Mouse (Mus musculus) layer of hippocampus, adult 11-12 months (tissue): ENCODE data around the gene Immp2l.

Experiments used
- DNase-seq: peaks from one replicate; pipeline ENCODE4 v3.0.0; 2022; ENCODE audit warnings: low spot score

Immp2l gene

GRCm38 (mm10) chr12:41436206-41436985 is 412.5 kb downstream of the Immp2l start:
- DNase-seq: no peak

DNA sequence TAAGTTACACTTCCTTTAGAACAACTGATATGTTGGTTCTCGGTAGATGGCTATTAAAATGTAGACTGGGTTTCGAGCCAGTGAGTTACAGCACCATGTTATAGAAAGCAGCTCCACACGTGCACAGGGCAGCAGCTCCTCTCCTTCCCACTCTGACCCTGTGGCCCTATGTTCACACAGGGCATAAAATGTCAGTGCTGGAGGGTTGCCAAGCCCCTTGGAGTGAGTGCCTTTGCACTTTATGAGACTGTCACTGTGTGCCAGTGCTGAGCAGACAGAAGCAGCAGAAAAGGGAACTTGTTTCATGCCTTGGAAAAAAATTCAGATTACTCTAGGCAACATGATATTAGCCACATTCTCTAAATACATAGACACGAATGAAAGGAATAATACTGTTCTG is 414.6 kb downstream of the Immp2l start:
- DNase-seq: no peak

DNA sequence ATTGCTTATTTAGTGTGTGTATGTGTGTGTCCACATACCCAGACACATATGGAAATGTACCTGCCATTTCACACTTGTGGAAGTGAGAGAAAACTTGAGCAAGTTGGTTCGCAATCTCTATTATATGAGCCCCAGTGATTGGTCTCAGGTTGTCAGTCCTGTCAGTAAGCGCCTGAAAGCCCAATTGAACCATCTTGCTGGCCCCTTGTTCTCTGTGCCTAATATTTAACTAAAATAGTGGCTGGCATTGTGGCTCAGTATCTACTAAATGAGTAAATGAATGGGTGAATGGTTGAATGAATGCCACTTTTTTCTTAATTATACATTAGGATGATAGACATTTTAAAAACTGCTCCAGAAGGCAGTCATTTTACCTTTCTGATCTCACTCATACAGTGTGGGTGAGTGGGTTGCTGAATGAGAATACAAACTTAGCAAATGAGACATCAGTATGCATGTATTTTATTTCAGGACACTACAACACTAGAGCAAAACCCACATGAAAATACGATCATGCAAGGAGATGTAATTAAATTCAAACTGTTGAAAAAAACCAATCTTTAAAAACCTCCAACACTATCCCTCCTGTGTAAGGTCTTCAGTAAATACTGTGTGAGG is 444.6 kb downstream of the Immp2l start:
- DNase-seq: no peak

GRCm38 (mm10) chr12:41469096-41469801 is 445.4 kb downstream of the Immp2l start:
- DNase-seq: no peak

DNA sequence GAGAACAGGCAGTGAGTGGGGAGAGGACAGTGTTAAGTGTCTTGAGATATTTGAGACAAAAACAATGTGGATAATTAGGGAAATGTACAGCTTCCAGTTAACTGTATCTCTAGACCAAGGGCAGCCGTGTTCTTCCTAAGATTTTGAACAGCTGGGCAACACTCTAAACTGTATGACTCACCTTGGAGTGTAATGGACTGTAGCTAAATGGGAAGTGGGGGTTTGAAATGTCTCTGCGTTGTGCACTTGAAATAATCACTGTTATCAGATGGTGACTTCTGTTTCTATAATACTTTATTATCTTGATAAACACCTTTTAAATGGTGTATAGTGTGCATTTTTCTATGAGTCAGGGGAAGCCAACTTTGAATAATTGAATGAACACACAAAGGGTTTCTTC is 457.6 kb downstream of the Immp2l start:
- no peak for DNase-seq

DNA sequence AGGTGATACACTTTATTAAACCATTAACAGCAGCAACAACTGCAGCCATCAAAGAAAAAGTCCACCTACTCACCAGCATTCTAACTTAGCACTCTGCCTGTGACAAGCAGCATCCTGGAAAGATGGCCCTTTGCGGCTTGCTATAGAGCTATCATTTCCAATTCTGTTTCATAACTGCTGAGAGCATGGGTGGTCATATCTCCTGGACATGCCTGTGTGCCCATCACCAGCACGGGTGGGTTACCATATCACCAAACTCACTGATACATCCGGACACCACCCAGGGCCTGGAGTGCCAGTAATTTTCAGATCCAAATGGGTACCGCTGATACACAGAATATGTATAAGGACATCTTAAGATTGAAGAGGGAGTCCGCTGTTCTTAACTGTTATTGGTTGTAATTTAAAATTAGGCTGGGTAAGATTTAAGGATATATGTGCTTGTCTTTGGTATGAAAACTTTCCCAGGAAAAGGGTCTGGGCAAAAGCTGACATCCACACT is 459.3 kb downstream of the Immp2l start:
- peak; percentile 17 for DNase-seq

DNA sequence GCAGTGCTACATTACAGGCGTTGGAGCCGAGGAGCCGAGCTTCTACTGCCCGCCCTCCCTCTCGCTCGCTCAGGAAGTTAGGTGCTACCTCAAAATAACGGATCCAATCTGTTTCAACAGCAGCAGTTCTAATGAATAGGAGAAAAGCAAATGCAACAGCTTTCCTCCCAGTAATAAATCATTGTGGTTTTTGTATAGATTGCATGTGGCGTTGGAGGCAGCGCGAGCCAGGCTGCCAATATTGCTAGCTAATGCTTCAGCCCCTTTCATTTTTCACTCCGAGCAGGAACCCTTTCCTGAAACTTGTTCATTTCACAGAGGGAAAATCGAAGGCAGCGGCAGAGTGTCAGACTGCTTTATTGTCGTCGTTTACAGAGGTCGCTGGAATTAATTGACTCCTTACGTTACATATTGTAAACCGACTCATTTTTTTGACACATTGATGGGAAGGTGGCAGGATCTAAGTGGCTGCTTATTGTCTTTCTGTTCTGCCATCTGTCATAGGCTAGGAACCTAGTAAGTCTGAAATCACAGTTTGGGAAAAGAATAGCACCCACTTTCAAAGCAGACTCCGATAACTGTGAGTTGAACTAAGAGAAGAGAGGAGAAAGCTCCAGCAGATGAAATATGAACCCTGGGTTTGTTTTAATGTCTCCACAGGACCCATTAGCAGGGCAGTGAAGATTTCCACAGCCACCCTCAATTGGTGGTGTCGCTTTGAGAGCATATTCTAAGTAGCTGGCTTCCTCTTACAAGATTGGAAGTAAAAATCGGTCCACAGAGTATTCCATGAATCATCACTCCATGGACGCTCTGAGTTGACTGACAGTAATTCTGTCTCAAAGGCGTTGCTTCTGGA is 459.9 kb downstream of the Immp2l start:
- DNase-seq: peak; percentile 21

DNA sequence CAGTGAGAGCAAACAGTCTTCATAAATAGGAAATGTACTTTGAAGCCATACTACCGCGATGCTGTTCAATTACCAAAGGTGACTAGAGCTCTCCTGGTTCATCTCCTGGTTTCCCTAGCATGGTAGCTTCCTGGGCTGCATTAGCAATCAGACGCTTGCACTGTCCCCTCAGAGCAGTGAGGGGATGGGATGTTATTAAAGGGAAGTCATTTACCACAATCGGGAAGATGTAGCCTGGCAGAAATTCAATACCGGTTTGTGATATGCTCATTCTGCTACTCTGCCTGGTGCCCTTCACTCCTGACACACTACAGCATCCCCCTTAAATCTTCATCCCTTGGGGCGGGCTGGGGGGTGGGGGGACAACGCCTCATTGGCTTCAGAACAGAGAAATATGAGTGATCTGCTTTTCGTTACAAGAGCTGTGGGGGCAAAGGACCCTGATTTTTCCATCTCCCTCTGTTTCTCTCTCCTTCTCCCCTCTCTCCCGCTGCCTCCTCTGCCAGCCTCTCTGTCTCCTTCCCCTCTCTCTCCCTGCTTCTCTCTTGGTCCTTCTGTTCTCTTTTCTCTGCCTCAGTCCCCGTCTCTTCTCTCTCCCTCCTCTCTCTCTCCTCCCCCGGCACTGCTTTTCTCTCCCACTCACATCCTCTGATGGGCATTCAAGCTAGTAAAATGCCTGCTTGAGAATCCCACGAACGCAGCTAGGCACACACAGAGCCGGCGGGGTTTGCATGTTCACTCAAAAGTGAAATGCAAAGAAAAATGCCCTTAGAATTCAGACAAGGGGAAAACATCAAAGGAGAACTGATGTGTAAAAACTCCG is 461.0 kb downstream of the Immp2l start:
- peak; percentile 52 for DNase-seq

DNA sequence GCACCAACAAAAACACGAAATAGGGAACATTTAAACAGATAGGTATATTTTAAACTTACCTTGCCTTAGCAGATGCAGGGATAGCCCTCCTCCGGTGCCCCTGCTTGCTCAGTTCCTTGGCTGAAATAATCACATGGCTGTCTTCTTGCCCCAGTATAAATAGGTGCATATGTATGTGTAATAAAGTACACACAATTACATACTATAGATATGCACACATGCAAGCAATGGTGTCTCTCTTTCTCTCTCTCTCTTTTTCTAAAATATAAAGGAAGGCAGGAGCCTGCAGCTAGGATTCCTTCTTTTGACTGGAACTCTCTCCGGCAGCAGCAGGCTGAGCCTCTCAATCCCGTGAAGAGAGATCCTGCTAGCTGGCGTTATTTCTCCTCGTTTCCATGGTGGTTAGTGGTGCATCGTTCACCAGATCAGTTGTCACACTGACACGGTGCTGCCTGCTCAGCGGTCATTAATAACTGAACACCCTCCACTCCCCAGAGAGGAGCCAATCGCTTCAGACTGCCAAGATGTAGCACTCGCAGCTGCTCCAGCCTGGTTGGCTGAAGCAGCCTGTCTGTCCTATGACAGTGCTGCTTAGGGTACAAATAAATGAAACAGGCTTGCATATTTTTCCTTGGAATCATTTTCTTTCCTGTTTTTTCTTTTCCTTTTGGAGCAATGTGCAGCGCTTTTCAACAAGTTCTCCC is 461.8 kb downstream of the Immp2l start:
- peak; percentile 82 for DNase-seq

DNA sequence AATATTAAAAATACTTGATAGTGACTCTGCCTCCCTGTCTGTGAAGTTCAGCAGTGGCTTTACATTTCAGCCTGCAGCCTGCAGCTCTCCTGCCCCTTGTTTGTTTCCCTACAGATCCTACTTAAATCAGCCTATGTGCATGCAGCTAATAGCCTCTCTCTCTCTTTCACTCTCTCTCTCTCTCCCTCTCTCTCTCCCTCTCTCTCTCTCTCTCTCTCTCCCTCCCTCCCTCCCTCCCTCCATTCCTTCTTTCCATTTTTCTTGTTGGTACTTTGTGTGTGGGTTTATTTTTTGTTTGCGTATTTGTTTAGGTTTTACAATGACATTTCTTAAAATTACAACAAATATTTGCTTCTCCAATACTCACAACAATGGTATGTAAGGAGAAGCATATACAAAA is 462.4 kb downstream of the Immp2l start, which contains the start of gene Lrrn3:
Gene Lrrn3 (minus strand): TSS at position 101 of the 400 bp plus-strand sequence.
- DNase-seq: no peak

DNA sequence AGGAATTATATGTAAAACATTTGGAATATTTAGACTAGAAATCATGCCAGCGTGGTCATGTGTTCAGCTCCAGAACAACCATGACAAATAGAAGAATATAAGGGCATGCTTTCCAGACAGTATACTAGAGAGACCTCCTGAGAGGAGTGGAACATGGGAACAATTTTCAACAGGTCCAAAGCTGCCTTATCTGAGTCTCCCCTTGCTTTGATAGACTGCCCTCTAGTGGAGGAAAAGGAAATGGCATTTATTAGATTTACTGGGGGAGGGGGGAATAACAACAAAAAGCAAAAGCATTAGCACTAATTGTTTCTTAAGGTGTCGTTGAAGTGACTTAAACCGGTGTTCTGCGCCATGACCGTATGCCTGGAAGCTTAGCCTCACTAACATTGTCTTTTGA is 463.1 kb downstream of the Immp2l start:
- peak; percentile 52 for DNase-seq

- peak; percentile 27 for DNase-seq
These were observed 470.7 kb downstream of the Immp2l start for GRCm38 (mm10) chr12:41494620-41495019.

DNA sequence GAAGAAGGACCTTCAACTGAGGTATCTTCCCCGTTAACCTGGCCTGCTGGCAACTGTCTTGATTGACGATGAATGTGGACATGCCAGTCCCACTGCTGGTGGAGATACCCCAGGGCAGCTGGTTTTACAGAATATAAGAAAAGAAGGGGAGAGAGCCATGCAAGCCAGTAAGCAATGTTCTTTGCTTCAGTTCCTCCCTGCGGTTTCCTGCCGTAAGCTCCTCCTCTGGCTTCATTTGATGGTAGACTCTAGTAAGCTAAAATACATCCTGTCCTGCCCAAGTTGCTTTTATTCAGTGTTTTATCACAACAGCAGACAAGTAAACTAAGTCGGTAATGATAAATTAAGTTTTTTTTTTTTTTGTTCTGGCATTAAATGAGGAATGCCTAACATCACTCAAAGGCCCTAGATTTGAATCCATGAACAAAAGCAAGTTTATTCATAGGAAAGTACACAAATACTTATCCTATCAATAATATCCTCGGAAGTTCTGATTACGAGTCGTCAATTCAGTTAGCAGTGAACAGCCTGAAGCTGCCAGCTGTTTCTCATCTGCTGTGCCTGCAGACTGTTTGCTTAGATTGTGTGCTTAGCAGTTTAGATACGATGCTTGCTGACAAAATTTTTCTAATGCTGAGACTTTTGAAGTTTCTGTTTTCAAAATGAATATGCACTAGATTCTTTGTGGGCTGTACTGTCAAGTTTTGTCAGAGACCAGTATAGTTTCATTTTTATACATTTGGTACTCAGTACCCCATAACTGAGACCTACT is 476.3 kb downstream of the Immp2l start:
- DNase-seq: no peak

DNA sequence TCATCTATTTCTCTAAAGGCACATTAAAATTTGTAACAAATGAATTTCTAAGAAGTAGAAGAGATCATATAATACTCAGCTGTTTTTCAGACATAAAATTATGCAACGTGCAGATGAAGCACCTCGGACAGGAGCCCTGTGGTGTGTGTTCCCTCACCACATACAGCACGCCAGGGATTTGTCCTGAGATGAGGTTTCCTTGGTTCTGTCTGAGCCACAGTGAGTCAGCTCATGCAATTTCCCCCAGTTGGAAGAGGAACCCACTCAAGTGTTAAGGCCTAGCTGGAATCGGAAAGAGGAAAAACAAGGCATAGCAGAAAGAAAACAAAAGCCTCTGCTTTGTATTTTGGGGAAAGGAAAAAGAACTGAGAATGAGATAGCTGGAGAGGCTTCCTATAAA is 484.7 kb downstream of the Immp2l start:
- DNase-seq: no peak

DNA sequence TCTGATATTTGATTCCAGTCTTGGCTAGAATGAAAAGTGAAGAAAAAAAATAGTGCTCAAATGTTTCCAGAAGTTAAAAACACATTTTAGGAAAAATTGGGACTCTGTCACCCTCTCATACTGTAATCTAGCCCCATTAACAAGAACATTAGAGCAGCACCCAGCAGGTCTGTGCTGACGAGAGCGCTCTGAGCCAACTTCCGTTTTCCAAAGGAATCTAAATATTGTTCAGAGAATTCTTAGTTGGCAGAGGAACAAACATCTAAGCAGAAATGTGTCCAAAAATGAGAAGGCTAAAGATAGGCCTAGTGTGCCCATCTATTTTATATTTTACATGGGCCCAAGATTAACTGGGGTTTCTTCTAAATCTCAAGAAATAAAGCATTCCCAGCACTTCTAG is 486.7 kb downstream of the Immp2l start:
- no peak for DNase-seq

DNA sequence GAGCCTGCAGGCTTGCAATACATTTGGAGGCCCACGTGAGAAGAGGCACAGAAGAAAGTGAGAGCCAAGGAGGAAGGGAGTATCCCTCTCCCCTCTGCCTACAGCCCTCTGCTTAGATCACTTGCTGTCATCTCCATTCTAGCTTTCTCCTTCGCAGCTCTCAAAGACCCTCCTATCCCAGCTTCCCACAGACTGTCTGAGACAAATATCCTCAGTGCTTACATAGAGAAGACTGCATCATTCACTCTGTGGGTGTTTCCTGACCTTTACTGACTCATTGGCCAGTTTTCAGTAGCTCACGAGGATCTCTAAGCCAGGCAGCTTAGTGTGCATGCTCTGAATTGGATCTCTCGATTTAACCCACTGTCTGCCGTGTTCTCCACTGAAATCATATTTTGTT is 495.0 kb downstream of the Immp2l start:
- DNase-seq: no peak

- no peak for DNase-seq
These were observed 496.4 kb downstream of the Immp2l start for GRCm38 (mm10) chr12:41520326-41520725.

DNA sequence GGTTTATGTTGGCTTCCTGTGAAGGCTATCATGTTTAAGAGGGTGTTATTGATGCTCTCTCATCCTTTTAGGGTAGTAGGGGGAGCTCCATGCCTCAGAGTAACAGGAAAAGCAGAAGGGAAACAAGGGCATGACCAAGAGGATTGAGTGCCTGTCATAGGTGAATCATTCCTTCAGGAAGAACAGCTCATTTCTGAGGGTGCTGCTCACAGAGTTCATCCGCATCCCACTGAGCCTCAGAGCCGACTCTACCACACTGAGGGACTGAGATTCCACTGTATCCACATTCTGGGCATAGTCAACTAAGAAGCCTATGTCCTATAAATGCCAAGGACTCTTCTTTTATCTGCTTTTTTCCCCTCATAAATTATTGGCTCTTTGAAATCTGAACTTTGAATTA is 497.8 kb downstream of the Immp2l start:
- no peak for DNase-seq

GRCm38 (mm10) chr12:41526688-41527087 is 502.8 kb downstream of the Immp2l start:
- no peak for DNase-seq

DNA sequence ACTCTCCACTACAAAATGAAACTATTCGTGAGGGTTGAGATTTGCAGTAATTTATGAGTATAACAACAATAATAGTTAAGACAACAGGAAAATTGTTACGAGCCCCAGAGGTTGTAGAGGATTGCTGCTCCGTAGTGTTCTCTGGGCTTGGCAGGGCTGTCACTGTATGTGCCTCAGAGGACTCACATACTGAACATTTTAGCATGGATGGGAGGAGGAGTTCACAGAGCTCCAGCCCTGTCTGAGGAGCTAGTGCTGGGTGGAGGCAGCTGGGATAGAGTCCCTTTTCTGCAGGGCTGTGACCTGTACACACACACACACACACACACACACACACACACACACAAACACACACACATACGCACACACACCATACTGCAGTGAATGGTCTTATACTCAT is 504.5 kb downstream of the Immp2l start:
- DNase-seq: no peak
